Mouse (Mus musculus) T-helper 17 cell (primary cell): Measurements from ENCODE around the gene Mfsd1.

Experiments
- in situ Hi-C, 2 experiments: fragments of 300-600 bp; cut with MboI, MseI; formaldehyde crosslinking; loops; 1 replicate in 1 of 2; 2 replicates in 1 of 2; pipeline ENCODE4 v1.15.1; 2025; ENCODE audit warnings: high pct_unique_total_duplicates in 2 of 2

Mfsd1 gene

DNA sequence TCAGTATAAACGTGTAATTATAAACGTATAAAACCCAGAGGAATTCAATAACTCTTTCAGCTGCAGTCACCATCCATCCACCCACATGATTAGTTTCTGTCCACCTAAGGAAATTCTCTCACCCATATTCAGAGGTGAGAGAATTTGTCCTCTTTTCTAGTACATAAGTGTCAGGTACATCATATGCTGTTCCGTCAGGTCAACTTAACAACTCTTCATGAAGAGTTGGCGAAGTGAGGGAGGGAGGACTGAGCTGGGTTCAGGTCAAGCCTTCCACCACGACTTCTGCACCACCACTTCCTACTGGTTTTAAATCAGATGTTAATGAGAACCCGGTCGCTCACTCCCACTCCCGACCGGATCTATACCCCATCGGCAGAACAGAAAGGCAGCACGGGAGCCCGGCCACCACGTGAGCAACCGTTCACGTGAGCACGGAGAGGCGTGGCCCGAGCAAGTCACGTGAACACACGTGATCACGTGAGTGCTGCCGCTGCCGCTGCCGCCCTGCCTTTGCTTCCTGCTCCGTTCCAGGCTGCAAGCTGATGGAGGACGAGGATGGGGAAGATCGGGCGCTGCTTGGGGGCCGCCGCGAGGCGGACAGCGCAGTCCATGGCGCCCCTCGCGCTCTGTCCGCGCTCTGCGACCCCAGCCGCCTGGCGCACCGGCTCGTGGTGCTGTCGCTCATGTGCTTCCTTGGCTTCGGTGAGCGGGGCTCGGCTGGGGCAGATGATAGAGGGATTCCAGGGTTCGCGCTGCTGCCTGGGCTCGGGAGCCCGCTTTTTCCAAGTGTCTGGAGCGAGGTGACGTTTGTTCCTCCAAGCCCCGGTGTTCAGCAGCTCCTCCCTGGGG is at the start of gene Mfsd1:
Mfsd1 (plus strand) TSS at position 469 of the 852 bp plus-strand sequence.
- in situ Hi-C loops: loop anchor here in 1 of 2 experiments (25.0 kb wide), 1 partner anchor 1530 kb away; no protein-coding TSS in a partner anchor

DNA sequence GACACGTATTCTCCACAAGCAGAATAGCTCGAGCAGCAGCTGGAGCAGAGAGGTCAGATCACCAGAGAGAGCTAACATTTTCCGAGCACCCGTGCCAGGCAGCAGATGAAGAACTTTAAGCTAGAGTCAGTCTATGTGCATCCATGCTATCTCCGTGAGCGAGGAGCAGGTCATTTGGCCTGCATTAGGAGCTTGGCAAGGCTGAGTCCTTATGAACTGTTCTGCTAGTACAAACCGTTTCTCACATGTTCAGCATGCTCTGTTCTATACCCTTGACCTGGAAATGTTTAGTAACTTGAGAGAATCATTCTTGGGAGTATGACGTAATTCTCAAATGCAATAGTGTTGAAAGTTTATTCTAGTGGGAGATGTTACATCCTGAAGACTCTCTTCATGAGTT is 38.9 kb upstream of the Mfsd1 start:
- in situ Hi-C loops: no loop called here

DNA sequence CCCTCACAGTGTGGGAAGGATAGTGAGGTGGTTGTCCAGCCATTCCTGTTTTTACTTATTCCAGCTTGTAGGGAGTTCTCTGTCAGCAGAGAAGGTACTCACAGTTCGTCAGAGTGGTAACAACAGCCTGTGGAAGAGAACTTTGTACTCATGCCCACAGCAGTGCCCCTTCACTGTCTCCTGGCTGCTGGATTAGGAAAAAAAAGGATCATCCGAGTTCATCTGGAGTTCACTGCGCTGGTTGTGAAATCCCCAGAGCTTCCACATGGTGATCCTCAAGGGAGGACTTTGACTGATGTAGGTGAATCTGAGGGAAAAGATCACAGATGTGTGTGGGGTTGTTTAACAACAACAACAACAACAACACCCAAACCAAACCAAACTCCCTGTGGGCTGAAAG is 31.3 kb upstream of the Mfsd1 start:
- in situ Hi-C loops: no loop called here

DNA sequence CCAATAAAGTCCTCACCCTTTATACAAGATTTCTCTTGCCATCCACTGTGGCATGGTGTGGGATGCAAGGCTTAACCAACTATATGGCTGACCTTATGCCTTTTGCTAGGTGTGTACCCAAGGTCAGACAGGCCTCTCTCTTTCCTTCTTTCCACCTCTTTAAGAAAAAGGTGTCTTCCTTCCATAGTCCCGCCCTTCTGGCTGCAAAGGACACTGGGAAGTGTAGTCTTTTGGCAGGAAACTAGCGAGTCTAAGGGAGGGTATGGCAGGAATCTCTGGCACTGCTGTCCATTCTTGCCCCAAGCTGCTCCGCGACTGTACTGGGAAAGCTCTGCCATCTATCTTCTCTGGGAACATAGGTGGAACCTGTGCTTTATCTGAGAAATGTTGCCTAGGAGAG is 29.3 kb upstream of the Mfsd1 start:
- in situ Hi-C loops: no loop called here

DNA sequence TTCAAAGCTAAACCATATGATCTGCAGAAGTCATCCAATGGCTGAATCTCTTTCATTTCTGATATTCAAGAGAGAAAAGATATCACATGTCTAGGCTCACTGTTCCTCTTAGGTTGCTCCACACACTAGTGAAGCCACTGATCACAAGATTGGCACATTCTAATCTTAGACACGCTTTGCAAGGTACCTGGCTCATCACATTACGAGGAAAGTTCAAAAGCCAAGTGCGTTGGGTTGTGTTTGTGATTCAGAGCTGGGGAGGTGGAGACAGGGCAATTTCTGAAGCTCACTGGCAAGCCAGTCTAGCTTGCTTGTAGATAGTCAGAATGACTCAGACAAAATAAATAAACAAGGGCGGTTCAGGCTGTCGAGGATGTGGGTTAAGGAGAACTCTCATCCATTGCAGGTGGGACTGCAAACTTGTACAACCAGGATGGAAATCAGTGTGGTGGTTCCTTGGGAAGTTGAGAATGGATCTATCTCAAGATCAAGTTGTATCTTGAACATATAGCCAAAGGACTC is 28.6 kb upstream of the Mfsd1 start:
- in situ Hi-C loops: no loop called here

DNA sequence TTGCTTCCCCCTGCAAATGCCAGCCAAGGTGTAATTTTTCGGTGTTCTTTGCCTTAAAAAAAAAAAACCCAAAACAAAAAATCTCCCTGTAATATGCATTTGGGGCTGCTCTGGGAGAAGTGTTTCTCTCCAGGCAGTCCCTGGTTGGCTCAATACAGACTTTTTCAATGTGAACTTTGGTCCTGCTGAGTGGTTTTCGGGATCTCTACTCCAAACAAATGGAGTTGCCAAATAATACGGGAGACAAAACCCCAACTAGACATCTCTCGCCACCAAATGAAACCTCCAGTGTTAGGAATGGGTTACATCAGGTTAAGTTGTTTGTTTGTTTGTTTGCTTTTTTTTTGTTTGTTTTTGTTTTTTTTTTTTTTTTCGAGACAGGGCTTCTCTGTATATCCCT is 27.3 kb upstream of the Mfsd1 start:
- in situ Hi-C loops: no loop called here

DNA sequence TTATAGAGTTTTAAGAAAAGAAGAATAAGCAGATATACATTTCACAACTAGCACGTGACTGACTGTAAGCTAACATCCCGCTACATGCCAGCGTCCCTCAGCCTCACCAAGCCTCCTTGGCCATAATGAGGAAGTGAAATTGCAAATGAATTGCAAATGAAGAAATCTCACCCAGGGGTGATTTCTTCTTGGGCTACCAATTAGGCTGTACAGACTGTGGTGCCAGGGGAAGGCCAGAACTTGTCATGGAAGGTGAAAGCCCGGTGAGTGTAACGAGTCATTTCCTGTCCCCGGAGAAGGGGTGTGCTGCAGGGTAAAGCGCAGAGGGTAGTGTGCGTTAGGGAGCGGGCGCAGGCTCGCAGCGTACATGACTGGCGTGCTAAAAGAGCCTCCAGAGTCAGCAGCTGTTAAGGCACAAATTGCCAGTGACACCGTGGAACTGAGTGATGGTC is 25.3 kb upstream of the Mfsd1 start:
- in situ Hi-C loops: no loop called here

DNA sequence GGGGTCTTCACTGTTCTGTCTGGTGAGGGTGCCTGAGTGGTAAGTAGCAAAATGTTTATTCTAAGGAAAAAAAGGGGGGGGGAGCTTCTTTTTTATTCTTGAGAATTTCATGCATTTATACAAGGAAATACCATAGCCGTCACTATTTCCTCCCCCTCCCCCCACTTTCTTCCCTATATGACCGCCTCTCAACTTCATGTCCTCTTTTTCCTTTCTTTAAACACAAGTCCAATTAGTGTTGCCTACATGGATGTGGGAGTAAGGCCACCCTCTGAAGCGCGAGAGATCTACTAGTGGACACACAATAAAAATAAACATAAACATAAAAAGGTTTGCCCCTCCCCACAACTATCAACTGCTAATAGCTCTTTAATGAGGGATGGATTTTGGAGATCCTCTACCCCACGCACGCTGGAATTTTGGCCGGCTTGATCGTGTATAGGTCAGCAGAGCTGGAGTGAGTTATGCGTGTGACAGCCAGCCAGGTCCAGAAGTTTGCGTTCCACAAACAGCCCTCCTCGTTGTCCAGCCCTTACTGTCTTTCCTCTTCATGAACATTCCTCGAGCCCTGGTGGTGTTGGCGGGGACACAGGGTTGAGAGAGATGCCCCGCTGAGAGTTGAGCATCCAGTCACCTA is 24.7 kb upstream of the Mfsd1 start:
- in situ Hi-C loops: no loop called here

DNA sequence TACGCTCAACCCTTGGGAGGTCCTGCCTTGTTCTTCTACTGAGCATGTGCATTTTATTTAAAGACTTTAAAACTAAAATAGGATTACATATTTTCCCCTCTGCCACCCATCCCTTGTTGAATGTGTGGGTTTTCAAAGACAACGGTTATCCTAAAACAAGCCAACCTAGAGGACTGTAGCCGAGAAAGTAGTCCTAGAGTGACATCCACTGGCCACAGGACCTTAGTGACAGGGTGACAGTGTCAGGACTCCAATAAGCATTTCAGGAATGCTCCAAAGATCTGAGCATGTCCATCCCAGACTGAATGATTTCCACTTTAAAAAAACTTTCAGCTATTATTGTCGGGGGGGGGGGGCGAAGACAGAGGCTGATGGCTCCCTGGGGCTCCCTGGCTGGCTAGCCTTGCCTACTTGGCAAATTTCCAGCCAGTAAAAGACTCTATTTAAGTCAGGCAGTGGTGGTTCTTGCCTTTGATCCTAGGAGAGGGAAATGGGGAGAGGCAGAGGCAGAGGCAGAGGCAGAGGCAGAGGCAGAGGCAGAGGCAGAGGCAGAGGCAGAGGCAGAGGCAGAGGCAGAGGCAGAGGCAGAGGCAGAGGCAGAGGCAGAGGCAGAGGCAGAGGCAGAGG is 17.7 kb upstream of the Mfsd1 start:
- in situ Hi-C loops: loop anchor here in 1 of 2 experiments (5.0 kb wide), 2 partner anchors 48 to 193 kb away; partner anchors contain the start of genes Mlf1 and Rarres1

DNA sequence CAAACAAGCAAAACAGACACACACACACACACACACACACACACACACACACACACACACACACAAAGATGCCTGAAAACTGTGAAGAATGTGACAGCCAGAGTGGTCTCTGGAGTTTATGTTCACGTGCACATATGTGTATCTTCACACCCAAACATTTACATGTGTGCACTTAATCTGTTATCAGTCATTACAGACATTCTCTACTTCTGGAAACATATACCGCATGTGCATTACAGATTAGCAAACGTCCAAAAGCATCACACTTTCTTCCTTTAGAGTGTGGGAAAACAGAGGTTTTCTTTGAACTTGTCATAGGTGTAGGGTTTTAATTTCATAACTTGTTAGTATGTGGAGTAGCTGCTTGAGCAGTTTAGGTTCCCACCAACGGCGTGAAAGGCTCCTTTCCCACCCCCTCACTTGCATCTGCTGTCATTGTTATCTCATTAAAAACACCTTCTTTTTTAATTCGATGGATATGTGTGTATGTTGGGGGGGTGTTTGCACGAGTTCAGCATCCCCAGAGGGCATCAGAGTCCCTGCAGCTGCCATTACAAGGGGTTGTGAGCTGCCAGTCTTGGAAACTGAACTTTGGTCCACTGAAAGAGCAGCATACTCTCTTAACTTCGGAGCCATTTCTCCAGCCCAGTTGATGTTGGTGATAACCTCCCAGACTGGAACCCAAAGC is 16.9 kb upstream of the Mfsd1 start:
- in situ Hi-C loops: loop anchor here in 1 of 2 experiments (5.0 kb wide), 1 partner anchor 193 kb away; the partner anchor contains the start of gene Mlf1

DNA sequence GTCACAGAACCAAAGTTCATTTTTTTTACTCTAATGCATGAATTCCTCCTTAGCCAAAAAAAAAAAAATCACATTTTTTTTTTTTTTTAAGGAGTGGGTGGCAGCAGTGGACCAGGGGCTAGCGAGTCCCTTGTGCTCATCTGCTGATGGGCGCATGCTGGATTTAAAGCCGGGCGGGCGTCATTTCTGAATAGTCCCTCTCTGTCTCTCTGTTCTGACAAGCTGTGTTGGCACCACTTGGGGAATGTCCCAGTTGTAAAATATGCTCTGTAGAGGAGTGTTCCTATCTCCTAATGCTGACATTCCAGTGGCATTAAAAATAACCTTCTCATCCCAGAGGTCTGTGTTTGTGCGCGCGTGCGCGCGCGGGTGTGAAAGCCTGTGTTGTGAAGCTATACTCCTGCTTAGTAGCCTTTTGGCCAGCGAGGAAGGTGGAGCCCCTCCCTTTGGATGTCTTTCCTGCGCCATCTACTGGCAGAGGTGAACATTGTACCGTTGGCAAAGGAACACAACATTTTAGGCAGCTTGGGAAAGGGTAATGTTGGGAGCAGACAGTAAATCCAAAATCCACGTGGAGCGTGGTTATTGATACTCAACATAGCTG is 14.4 kb upstream of the Mfsd1 start:
- in situ Hi-C loops: loop anchor here in 1 of 2 experiments (5.0 kb wide), 1 partner anchor 196 kb away; the partner anchor contains the start of gene Mlf1

DNA sequence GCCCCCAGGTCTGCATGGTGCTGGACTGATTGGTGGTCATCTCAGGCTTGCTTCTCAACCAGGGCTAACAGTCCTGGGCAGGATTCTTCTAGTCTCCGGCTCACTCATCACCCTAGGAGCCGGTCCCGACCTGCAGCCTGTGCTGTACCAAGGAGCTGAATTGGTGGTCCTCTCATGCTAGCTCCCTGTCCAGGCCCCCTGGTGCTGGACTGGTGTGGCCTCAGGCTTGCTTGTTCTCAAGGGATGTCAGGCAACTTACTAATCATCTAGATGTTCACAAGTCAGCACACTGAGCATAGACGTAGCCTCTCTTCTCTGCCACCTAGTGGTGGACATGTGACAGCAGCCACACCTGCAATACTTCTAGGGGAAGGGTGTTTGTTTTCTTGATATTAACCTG is 9.6 kb upstream of the Mfsd1 start:
- in situ Hi-C loops: loop anchor here (10.0 kb wide), 3 partner anchors 218 to 1588 kb away; no protein-coding TSS in a partner anchor

DNA sequence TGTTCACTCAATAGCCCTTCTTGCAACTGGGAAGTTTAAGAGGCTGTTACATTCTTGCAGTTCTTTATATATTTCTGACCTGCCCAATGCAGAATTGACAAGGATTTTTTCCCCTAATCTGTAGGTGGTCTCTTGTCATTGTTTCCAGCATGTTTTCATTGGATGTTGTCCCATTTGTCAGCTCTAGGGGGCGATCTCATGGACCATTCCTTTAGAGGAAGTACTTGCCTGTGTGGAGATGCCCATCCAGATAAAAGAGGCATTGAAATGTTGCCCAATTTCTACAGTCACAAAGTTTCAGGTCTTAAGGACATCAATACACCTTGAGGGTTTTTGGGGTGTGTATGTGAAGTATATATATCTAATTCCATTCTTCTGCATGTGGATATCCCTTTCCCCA is 9.0 kb upstream of the Mfsd1 start:
- in situ Hi-C loops: loop anchor here (10.0 kb wide), 3 partner anchors 219 to 1589 kb away; no protein-coding TSS in a partner anchor

DNA sequence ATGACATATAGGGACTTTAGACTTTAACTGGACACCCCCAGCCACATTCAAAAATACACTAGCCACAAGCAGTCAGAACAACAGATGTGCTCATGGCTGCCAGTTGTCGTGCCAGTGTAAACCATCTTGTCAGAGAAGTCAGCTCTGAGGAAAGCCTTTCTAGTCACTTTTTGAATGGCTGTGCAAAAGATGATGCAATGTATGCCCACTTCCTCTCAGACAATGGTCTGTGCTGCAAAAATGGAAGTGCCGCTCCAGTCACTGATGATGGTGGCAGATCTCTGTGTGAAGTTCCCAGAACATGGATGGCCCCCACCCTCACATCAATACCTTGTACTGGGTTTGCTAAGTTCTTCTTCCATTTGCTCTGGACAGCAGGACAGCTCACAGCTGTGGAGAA is 6.3 kb upstream of the Mfsd1 start:
- in situ Hi-C loops: loop anchor here (5.0 to 25.0 kb wide), 5 partner anchors 144 to 1591 kb away; partner anchors contain the start of gene Gfm1 (in 1 of the 2)

DNA sequence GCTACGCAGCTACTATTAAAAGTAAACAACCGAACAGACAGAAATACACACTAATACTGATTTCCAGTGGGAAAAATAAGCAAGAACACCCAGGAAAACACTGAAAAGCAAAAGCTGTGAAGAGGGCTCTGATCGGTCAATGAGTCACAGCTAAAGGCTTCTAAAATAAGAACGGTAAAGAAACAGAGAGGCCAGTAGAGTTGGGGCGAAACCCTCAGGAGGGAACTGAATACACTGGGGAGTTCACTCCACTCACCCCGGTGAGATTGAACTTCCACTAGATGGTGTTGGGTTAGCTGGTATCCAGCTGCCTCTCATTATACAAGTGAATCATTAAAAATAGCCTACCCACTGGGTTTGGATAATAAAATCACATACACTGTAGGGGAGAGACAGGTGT is 5.8 kb upstream of the Mfsd1 start:
- in situ Hi-C loops: loop anchor here (5.0 to 25.0 kb wide), 5 partner anchors 144 to 1592 kb away; partner anchors contain the start of gene Gfm1 (in 1 of the 2)

DNA sequence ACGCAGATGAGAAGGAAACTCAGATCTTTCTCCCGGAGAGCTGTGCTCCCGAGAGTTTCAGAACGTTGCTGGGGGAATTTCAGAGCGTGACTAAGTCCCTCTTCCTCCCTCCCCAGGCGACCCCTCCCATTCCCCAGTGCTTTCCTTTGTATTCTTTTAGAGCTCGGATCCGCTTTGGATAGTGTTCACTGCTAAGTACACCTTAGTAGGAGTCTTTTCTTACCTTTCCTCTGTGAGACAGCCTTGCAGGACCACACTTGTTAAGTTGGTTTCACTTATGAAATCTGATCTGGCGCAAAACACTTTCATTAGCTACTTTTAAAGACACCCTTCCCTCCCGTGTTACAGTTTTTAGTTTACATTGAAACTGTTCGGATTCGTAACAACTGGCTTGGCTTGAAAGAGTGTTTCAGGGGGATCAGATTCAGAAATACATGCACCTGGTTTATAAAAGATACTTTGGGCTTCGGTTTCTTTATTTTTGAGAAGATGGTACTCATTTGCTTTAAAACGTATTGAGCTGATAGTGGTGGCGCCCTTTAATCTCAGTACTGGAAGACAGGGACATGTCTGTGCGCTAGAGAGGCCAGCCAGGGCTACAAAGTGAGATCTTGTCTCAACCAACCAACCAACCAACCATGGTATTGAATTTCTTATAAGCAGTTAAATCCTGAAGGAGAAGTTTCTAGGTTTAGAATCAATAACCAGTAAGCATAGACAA is 744 bp downstream of the Mfsd1 start:
- in situ Hi-C loops: loop anchor here in 1 of 2 experiments (25.0 kb wide), 1 partner anchor 1529 kb away; no protein-coding TSS in a partner anchor

DNA sequence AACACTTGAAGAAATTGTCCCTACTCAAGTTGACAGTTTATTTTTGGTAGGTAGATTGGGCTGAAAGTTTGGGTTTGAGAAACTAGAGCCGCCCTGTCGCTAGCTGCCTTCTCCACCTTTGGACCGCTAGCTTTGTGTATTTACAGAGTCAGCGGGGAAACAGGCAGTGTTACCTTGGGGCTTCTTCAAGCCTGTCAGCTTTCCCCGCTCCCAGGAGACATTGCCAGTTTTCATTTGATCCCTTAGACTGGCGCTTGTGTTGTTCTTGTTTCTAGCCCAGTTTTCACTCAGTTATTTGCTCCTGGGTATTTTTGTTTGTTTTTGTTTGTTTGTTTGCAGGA is 1.3 kb downstream of the Mfsd1 start:
- in situ Hi-C loops: loop anchor here in 1 of 2 experiments (25.0 kb wide), 1 partner anchor 1528 kb away; no protein-coding TSS in a partner anchor

DNA sequence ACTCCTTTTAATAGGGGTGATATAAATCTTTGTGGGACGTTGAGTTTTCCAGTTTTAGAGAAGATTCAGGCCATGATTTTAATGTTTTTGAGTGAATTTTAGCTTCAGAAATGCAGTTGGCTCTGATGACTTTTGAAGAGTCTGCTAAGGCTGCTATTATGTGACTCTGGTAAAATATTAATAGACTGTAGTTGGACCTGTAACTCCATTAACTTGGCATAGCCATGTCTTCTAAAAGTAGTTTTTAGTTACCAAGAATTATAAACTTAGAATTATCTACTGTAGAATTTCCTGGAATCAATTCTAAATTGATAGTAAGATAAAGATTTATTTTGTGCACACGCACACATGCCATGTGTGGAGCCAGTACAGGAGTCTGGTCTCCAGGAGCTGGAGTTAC is 4.0 kb downstream of the Mfsd1 start:
- in situ Hi-C loops: loop anchor here in 1 of 2 experiments (25.0 kb wide), 1 partner anchor 1526 kb away; no protein-coding TSS in a partner anchor

DNA sequence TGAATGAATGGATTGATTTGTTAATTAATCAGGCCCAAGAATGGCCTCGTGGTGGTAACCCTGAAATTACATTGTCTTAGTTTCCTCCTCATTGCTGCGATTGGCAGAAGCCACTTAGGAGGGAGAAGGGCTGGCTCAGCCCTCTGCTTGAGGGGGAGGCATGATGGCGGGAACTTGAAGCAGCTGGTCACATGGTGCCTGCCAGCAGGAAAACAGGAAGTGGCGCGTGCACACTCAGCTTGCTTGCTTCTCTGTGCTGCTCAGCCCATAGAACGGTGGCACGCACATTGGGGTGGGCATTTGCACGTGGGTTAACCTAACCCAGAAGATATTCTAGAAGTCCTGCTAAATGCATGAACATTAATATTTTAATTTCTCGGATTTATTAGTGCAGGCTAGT is 4.9 kb downstream of the Mfsd1 start:
- in situ Hi-C loops: loop anchor here in 1 of 2 experiments (25.0 kb wide), 1 partner anchor 1525 kb away; no protein-coding TSS in a partner anchor
